Mouse (Mus musculus) kidney, embryonic 14.5 days (tissue): ENCODE data around the gene Spin4. TPM values are rescaled to one million over a fixed set of nuclear protein-coding genes. Genes with fewer than 3 reads are reported as not detected.

Experiments used
- polyA plus RNA-seq: library from polyadenylated mRNA; unstranded; fragments of >200 nt; fragmentation: Nextera tagmentation; extraction: Ambion mirVana; gene quantifications from 2 replicates; pipeline ENCODE4 v1.2.1, GENCODE M21; 2014

Spin4 gene
- polyA plus RNA-seq, 1 experiment from 2014 or later, result 9.4 TPM

Other genes starting within 250 kb of the Spin4 start
- gene Arhgef9, start 170.2 kb upstream of the Spin4 start, polyA plus RNA-seq, result 12.8 and 13.8 TPM in 2 replicates